Mouse (Mus musculus) frontal cortex, postnatal 25 days (tissue): ENCODE results near the gene Rere.

ENCODE experiments used
- DNase-seq, 2 experiments: peaks; one replicate each; pipeline ENCODE4 v3.0.0; 2022; ENCODE audit warnings: low spot score in 2 of 2

The Rere gene

GRCm38 (mm10) chr4:150656504-150656903 is 375.1 kb downstream of the Rere start:
- DNase-seq = no peak

- DNase-seq = no peak
These were observed 378.6 kb downstream of the Rere start for GRCm38 (mm10) chr4:150659926-150660610.

GRCm38 (mm10) chr4:150661886-150662285 is 380.4 kb downstream of the Rere start:
- no peak for DNase-seq

- DNase-seq = no peak
These were observed 381.7 kb downstream of the Rere start for GRCm38 (mm10) chr4:150663192-150663591.

- no peak for DNase-seq
These were observed 383.3 kb downstream of the Rere start for GRCm38 (mm10) chr4:150664726-150665125.

GRCm38 (mm10) chr4:150665806-150666205 is 384.4 kb downstream of the Rere start:
- no peak for DNase-seq
